Mouse (Mus musculus) MEL (cell line): Measurements from ENCODE around the gene Cnga2.

Source experiments
- CHD2 ChIP-seq: IDR thresholded peaks from 2 replicates; pipeline ENCODE4 v1.6.1; 2011; ENCODE audit warnings: low read length, improper control_type of control experiment
- CTCF ChIP-seq, 3 experiments: IDR thresholded peaks in 2 of 3; conservative IDR thresholded peaks in 1 of 3; 2 replicates each; pipeline ENCODE4 v1.5.1; 2011 to 2012; ENCODE audit warnings: low read length in 3 of 3, low read depth in 2 of 3, mild to moderate bottlenecking in 2 of 3, improper control_type of control experiment in 1 of 3, inconsistent platforms in 1 of 3, mixed read lengths in 1 of 3, moderate library complexity in 1 of 3; ENCODE audit not compliant: control insufficient read depth in 1 of 3, insufficient read depth in 1 of 3, poor library complexity in 1 of 3, severe bottlenecking in 1 of 3
- GABPA ChIP-seq: IDR thresholded peaks from 2 replicates; pipeline ENCODE4 v1.6.1; 2012; ENCODE audit warnings: low read depth, mild to moderate bottlenecking, inconsistent platforms, low read length, improper control_type of control experiment, moderate library complexity
- GATA1 ChIP-seq: IDR thresholded peaks from 2 replicates; pipeline ENCODE4 v1.6.1; 2011; ENCODE audit warnings: low read depth, low read length, improper control_type of control experiment
- HCFC1 ChIP-seq: IDR thresholded peaks from 2 replicates; pipeline ENCODE4 v1.6.1; 2012; ENCODE audit warnings: low read depth, mild to moderate bottlenecking, inconsistent platforms, low read length, improper control_type of control experiment, moderate library complexity
- KAT2A ChIP-seq: conservative IDR thresholded peaks from 2 replicates; pipeline ENCODE4 v1.6.1; 2012; ENCODE audit warnings: low read depth, low read length, improper control_type of control experiment, inconsistent platforms
- MAFK ChIP-seq: IDR thresholded peaks from 2 replicates; pipeline ENCODE4 v1.6.1; 2011; ENCODE audit warnings: low read depth, mild to moderate bottlenecking, low read length, improper control_type of control experiment, borderline replicate concordance
- MEF2A ChIP-seq: IDR thresholded peaks from 2 replicates; pipeline ENCODE4 v1.6.1; 2014; ENCODE audit warnings: low read depth, mild to moderate bottlenecking, inconsistent platforms, low read length, improper control_type of control experiment; ENCODE audit not compliant: poor library complexity, insufficient replicate concordance, severe bottlenecking; ENCODE audit errors: extremely low read depth
- MXI1 ChIP-seq: IDR thresholded peaks from 2 replicates; pipeline ENCODE4 v1.6.1; 2011; ENCODE audit warnings: mild to moderate bottlenecking, low read depth, low read length, improper control_type of control experiment
- POLR2A ChIP-seq, 2 experiments: IDR thresholded peaks; 2 replicates each; pipeline ENCODE4 v1.6.1; 2011 to 2012; ENCODE audit warnings: low read length in 2 of 2, mild to moderate bottlenecking in 2 of 2, control low read depth in 1 of 2, improper control_type of control experiment in 1 of 2, low read depth in 1 of 2, moderate library complexity in 1 of 2; ENCODE audit not compliant: control insufficient read depth in 1 of 2, insufficient read depth in 1 of 2, poor library complexity in 1 of 2
- TAL1 ChIP-seq: IDR thresholded peaks from 2 replicates; pipeline ENCODE4 v1.6.1; 2012; ENCODE audit warnings: mild to moderate bottlenecking, inconsistent platforms, low read length, moderate library complexity, mixed read lengths
- ZKSCAN1 ChIP-seq: IDR thresholded peaks from 2 replicates; pipeline ENCODE4 v1.6.1; 2012; ENCODE audit warnings: low read depth, mild to moderate bottlenecking, inconsistent platforms, low read length, improper control_type of control experiment, moderate library complexity

DNA sequence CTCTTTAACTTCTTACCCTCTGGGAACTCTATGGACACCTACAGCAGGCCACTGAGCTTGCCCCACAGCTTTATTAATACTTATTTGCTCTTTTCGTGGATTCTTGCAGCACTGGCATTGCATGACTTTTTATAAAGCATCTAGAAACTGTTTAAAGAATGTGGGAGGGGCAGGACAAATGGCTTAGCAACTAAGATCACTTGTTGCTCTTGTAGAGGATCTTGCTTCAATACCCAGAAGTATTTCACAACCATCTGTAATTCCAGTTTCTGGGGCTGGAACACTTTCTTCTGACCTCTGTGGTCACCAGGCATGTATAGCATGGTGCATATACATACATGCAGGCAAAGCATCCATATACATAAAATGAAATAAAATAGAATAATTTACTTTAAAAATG is 4.3 kb downstream of the Cnga2 start:
- TF ChIP-seq CHD2: no peak
- no peak for TF ChIP-seq HCFC1
- TF ChIP-seq MEF2A: no peak
- no peak for TF ChIP-seq GATA1
- TF ChIP-seq CTCF (IDR thresholded peaks at IDR 0.05 in 2 of 3, conservative IDR thresholded peaks at IDR 0.05 in 1 of 3; ENCODE audit: control insufficient read depth in 1 of 3, insufficient read depth in 1 of 3, low read depth in 2 of 3, low read length in 3 of 3, poor library complexity in 1 of 3, severe bottlenecking in 1 of 3): no peak
- no peak for TF ChIP-seq GABPA
- TF ChIP-seq ZKSCAN1: no peak
- no peak for TF ChIP-seq MAFK
- TF ChIP-seq KAT2A: no peak
- no peak for TF ChIP-seq POLR2A (IDR thresholded peaks at IDR 0.05; ENCODE audit: control insufficient read depth in 1 of 2, insufficient read depth in 1 of 2, low read depth in 1 of 2, low read length in 2 of 2, poor library complexity in 1 of 2)
- no peak for TF ChIP-seq MXI1
- TF ChIP-seq TAL1: no peak
